Mouse (Mus musculus): ENCODE data around the gene Hoxd8.
A peak's percentile ranks its signal among the peaks of the same experiment; 100 is the strongest.

Gene Hoxd8

DNA sequence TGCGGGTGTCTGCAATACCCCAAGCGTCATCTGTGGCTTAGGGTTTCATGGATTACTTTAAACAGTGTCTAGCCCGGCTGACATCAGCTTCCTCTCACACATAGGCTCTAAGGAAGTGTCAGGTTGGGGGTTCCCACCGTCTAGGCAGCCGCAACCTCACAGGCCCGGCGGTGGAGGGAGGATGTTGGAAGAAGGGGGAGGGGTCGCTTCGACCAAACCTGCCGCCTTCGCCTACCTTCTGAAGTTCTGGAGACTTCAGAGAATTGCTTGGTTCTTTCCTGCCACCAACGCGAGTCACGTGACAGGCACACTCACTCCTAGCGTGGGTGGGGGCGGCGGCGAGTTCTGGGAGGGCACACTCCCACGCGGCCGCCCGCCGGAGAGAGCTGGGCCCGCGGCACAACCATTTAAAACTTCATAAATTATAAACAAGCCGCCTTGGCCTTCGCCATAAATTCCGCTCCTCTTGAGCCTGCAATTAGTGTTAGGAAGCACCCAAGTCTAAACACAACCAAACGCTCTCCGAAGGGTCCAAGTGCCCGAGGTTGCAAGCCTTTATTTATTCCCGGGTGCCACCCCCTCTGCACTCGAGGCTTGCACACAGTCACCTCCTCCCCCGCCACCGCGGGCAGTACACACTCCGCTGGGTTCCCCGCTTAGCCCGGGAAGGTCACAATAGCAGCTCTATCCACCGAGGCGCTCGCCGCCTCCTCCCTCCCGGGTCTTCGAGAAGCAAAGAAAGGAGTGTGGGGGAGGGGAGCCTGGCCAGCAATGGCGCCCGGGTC, 45.1 kb downstream of the Hoxd8 start:
- DNase-seq (ENCODE audit: low read depth, low spot score): peak; percentile 75

DNA sequence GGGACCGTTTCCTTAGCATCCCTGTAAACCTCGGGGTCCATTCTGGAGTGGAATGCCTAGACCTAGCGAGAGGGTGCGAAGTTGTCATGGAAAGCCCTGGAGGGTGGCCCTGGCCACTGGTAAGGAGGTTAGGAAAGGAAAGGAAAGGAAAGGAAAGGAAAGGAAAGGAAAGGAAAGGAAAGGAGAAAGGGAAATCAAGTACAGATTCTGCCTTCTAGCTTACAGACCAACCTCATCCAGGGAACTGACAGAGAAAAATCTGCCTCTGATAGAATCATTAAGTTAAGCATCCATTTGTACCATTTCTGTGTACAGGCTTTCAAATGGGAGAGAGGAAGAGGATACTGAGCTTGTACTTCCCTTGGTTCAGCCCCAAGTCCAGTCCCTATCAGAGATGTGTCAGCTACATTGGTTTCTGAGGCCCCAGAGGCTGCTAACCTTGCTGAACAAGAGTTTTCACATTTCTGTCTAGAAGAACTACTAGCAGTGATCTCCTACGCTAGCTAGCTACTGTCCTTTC, 46.4 kb downstream of the Hoxd8 start:
- DNase-seq (ENCODE audit: low read depth, low spot score): no peak

DNA sequence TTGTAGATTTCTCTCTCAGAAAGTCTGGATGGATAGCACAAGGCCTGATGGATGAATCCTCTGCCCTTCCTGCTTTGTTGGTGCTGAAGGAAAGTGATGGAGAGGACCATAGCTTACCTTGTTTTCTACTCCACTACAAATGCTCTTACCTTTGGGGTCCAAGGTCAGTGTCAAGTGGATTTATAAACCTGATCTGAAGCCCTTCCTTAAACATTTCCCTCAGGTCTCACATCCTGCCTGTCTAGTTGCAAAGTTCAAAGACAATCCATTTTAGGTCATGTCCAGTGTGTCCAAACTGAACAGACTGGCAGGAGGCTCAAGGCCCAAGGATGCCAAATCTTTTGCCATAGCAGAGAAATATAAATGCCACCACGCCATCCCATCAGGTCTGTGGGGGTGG, 47.4 kb downstream of the Hoxd8 start:
- no peak for DNase-seq (ENCODE audit: low read depth, low spot score)

DNA sequence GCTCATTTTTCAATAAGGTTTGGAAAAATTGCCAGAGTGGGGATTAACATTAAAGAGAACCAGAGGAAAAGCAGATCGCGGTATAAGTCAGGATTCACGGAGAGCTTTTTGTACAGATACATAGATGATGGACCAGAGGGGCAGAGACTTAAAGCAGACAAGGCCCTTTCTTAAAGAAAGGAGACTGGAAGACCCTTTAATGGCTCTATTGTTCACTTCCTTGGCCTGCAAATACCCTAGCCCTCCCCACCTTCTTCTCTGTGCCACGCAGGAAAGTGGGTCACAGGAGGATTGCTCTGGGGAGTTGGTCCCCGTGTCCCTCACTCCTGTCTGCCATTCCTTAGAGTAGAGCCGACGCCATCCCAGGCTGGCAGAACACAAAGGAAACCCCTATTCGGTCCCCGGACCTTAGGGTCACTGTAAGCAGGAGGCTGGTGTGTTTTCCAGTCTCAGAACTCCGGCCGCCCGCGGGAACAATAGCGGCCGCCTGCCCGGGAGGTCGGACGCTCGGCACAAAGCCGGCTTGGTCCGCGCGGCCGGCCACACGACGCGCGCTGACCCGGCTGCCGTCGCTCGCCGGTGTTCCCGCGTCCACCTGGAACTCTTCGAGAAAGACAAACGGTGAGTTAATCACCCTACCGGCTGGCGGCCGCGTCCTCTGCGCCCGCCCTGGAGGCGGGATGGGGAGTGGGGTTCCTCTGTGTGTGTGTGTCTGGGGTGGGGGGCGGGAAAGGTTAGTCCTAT, 48.2 kb downstream of the Hoxd8 start:
- DNase-seq (ENCODE audit: low read depth, low spot score): no peak

DNA sequence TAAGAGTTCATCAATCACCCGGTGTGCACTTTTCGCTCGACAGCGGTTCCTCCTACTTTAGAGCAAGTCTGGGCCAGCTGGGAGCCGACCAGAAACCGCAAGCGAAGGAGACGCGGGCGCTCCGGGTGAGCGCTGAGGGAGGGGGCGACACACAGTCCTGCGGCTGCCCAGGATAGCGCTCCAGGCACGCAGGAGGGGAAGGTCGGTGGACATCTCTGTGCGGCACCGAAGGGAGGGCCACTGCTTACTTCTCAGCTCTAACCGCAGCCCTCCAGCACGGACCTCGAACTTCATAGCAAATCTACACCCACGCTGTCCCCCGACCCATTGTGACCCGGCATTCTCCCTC, 48.7 kb downstream of the Hoxd8 start:
- DNase-seq (ENCODE audit: low read depth, low spot score): no peak

DNA sequence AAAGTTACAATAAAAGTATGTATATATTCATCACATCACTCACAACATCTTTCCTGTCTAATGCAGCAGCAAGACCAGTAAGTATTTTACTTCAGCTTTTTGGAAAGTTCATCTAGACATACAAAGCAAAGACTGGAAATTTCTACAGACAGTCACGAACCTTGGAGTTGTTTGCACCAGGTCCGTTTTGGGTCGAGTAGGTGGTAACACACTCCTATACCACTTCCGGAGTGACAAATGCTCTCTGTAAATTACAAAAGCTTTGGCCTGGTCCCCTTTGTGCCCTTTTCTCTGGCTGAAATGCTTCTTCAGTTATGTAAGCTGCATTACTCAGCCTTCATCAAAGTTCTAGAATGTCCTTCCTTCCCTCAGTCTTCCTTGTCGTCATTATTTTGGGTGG, 49.3 kb downstream of the Hoxd8 start:
- no peak for DNase-seq (ENCODE audit: low read depth, low spot score)

All from forelimb bud, embryonic 11.5 days (tissue).